Mouse (Mus musculus): Measurements from ENCODE around the gene Lgals2. TPM values are rescaled to one million over a fixed set of nuclear protein-coding genes. Genes with fewer than 3 reads are reported as not detected.

Lgals2 gene
- total RNA-seq, 2 experiments from 2014 or later, result not detected

- no peak for DNase-seq (ENCODE audit: low spot score in 2 of 2)
- intact Hi-C loops (cut with DNase I), result loop anchor here (5.0 kb wide), 1 partner anchor 219 kb away; no protein-coding TSS in a partner anchor
Observed at GRCm38 (mm10) chr15:78846352-78846751, 9.0 kb downstream of the Lgals2 start.

- intact Hi-C loops (cut with DNase I), result loop anchor here (5.0 kb wide), 1 partner anchor 219 kb away; no protein-coding TSS in a partner anchor
Observed at GRCm38 (mm10) chr15:78845867-78846266, 9.5 kb downstream of the Lgals2 start.

GRCm38 (mm10) chr15:78845321-78845720 lies 10.0 kb downstream of the Lgals2 start:
- no peak for DNase-seq (ENCODE audit: low spot score in 2 of 2)
- intact Hi-C loops (cut with DNase I), result loop anchor here (5.0 kb wide), 1 partner anchor 218 kb away; no protein-coding TSS in a partner anchor

More at GRCm38 (mm10) chr15:78845867-78846266, 9.5 kb downstream of the Lgals2 start:
- DNase-seq (ENCODE audit: low spot score in 2 of 2), result no peak

DNA sequence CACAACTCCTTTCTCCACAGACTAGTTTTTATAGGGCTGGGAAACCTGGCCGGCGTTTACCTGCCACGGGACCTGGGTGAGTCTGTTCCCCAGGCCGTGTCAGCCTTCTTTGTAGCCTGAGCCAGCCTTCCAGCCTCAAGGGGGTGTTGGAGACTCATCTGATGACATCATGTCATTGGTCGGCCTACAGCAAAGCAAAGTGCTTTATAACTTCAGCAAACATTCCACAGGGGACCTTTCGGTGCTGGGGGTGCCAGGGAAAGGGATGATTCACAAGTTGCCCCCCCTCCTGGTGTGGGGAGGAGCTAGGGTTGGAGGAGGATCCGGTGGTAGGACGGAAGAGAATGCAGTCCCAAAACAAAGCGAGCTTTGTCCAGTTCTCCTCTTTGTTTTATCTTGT lies 10.5 kb downstream of the Lgals2 start:
- DNase-seq (ENCODE audit: low spot score in 2 of 2), result no peak
- intact Hi-C loops (cut with DNase I), result loop anchor here (5.0 kb wide), 1 partner anchor 217 kb away; no protein-coding TSS in a partner anchor

- DNase-seq (ENCODE audit: low spot score in 2 of 2), result no peak
- intact Hi-C loops (cut with DNase I), result no loop called here
Observed at GRCm38 (mm10) chr15:78843581-78844469, 11.5 kb downstream of the Lgals2 start.

DNA sequence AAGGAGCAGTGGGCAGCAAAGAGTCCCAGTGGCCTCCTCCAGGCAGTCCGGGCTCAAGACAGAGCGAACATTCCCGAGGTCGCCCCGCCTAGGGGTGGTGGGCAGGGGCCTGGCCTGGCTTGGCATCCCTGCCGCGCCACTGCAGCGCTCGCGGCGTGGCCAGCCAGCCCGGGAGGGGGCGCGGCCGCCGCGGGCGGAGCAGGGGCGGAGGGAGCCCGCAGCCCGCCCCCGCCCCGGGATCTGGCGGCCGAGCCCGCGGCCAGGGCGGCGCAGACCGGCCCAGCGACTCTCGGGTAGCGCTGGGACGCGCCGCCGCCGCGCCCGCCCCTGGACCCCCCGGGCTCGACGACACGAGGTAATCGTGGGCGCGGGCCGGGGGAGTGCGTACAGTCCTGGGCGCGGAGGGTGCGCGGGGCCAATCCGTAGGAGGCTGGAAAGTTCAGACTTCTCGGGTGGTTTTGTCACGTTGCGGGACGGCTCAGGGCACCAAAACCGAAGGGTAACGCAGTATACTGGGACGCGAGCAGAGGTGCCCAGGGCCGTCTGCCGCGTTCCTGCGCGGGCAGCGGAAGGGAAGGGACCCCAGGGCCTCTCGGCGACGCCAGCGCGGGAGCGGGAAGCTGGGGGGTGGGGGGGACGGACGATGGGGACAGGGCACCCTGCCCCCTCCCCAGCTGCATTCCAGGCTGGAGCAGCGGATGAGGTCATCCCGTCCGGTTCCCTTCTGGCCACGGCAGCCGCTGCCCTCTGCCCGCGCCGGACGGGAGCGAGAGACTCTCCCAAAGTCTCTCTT lies 12.8 kb downstream of the Lgals2 start, which contains the start of gene Cdc42ep1:
Gene Cdc42ep1, plus strand, starts transcription at position 254 of the 793 bp plus-strand sequence.
- DNase-seq (ENCODE audit: low spot score in 2 of 2), result no peak
- intact Hi-C loops (cut with DNase I), result no loop called here

GRCm38 (mm10) chr15:78841161-78841790 lies 14.1 kb downstream of the Lgals2 start:
- intact Hi-C loops (cut with DNase I), result no loop called here
- DNase-seq (ENCODE audit: low spot score in 2 of 2), result no peak

GRCm38 (mm10) chr15:78840751-78841150 lies 14.6 kb downstream of the Lgals2 start:
- intact Hi-C loops (cut with DNase I), result no loop called here
- DNase-seq (ENCODE audit: low spot score in 2 of 2), result no peak

DNA sequence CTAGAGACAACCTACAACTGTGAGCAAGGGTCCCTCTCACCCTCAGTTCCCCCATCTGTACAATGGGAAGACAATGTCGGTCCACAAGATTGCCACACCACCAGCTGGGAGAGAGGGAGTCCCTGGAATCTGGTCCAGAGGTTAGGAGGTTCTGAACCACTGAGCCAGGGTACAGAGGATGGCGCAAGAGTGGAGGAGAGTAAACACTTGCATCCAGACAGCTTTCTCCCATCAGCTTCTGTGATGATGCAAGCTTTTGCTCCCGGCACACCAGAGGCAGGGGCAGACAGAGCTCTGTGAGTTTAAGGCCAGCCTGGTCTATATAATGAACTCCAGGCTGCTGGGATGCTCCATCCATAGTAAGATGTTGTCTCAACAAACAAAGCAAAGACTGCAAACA lies 15.1 kb downstream of the Lgals2 start:
- no peak for DNase-seq (ENCODE audit: low spot score in 2 of 2)
- intact Hi-C loops (cut with DNase I), result no loop called here

DNA sequence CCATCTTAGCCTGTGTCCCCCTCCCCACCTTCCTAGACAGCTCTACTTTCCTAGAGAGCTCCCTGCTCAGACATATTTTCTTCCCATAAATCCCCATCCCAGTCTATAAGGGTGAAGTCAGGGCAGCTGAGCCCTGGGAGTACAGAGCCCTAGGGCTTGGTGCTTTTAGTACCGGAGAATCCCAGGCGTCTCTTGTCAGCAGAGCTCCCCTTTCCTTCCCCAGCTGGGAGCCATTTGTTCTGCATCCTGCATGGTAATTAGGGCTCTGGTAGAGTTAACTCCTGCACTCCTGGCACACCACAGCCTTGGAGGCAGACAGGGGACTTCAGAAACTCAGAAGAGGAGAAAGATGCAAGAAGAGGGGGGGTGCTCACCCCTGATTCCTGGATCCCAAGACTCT lies 15.6 kb downstream of the Lgals2 start:
- DNase-seq (ENCODE audit: low spot score in 2 of 2), result no peak
- intact Hi-C loops (cut with DNase I), result no loop called here

DNA sequence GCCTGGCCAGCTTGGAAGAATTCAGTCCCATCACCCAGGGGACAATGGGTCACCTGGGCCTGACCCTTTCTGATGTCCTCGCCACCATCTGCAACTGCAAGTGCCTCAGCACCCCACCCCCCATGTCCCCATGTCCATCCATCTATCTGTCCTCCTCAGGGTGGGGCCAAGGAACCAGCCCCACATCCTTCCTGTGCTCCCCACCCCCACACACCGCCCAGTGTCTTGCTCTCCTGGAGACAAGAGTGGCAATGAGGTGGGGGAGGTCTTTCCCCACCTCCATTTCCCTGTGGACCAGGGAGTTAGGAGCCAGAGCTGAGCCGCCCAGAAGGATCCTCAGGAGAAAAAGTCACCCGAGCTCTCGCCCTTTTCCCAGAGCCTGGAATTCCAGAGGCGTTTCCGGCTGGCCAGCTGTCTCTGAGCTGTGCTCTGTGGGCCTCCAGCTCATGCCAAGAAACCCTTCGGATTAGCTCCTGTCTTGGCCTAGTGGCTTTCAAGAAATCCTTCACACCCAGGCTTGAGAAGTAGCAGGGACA lies 19.2 kb downstream of the Lgals2 start:
- DNase-seq (ENCODE audit: low spot score in 2 of 2), result no peak
- intact Hi-C loops (cut with DNase I), result no loop called here

- intact Hi-C loops (cut with DNase I), result no loop called here
- no peak for DNase-seq (ENCODE audit: low spot score in 2 of 2)
Observed at GRCm38 (mm10) chr15:78835200-78836085, 19.9 kb downstream of the Lgals2 start.

DNA sequence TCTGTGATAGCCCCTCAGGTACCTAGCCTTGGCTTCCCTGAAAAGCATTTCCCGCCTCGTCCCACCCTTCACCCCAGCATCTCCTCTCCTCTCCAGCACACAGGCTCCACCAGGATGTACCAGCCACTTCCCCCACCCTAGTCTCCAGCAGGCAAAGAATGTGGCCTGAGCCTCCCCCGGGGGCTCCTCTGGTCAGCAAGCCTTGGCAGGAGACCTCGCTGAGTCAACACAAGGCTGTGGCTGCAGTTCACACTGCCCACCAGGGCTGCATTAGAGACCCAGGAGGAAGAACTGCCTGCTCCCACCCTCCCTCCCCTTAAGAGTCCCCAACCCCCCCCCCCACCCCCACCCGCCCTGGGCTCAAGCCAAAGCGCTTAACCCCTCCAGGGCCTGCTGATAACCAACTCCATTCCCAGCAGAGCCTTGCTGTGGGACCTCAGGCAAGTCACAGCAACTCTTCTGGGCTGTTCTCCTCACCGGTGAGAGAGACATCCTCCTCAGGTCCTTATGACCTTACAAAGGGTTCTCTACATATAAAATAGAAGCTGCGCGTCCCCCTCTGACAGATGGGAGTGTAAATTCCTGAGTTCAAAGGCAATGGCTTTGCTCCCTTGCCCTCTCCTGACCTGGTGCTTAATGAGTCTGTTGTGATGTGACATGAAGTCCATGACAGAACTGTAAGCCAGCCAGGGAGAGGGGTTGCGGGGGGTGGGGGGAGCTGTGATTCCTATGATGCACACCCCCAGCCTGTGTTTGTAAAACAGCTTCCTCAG lies 20.9 kb downstream of the Lgals2 start:
- intact Hi-C loops (cut with DNase I), result no loop called here
- DNase-seq (ENCODE audit: low spot score in 2 of 2), result no peak

GRCm38 (mm10) chr15:78833582-78833981 lies 21.7 kb downstream of the Lgals2 start:
- intact Hi-C loops (cut with DNase I), result no loop called here
- no peak for DNase-seq (ENCODE audit: low spot score in 2 of 2)

GRCm38 (mm10) chr15:78832701-78833123 lies 22.6 kb downstream of the Lgals2 start:
- intact Hi-C loops (cut with DNase I), result no loop called here
- DNase-seq (ENCODE audit: low spot score in 2 of 2), result peak; percentile 71 to 77

- DNase-seq (ENCODE audit: low spot score in 2 of 2), result no peak
- intact Hi-C loops (cut with DNase I), result no loop called here
Observed at GRCm38 (mm10) chr15:78831720-78832657, 23.3 kb downstream of the Lgals2 start.

Data from left cerebral cortex, postnatal 14 days (tissue).